Mouse (Mus musculus): ENCODE data around the gene Smim24. TPM values are rescaled to one million over a fixed set of nuclear protein-coding genes. Genes with fewer than 3 reads are reported as not detected.

Smim24 gene
- polyA plus RNA-seq, 1 experiment from 2014 or later = 1,233 TPM

DNA sequence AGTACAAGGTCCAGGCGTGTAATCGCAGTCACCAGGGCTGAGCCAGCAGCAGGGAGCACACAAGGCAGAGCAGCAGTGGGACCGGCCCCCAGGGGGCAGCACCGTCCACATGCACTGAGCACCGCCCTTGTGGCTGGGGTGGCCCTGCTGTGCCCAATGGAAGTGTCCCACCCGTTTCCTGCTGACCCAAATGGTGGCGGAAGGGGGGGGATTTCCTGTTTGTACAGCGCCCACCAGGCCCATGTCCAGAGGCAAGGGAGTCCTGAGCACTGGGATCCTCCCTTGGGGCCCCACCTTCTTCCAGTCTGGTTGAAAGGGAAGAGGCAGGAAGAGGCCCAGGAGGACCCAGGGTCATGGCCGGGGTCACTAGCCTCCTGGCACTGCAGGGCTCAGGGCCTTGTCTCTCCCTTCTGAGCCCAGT is 16.0 kb downstream of the Smim24 start:
- Histone ChIP-seq H3K27ac (ENCODE audit: low read depth, low read length) (0 out of 2 replicates have a peak overlapping the region, but pooled peaks have one; percentile 7), H3K4me3 (ENCODE audit: low read depth, low read length) (no peak overlapping the region), H3K4me2 (replicated peaks; ENCODE audit: low read depth) (peak overlapping the region; percentile 24; the same call in 1 of the 2 replicates), H3K4me1 (replicated peaks; ENCODE audit: control insufficient read depth, insufficient read depth, low read length) (peaks cover 19% of the 10 kb centered on the region), H3K36me3 (ENCODE audit: control insufficient read depth, insufficient read depth) (peaks cover 28% of the 10 kb centered on the region), H3K27me3 (replicated peaks; ENCODE audit: control insufficient read depth, insufficient read depth, low read length) (peaks cover 10% of the 10 kb centered on the region; the same call in 1 of the 2 replicates), H3K9me3 (ENCODE audit: control insufficient read depth) (no peaks in the 10 kb centered on the region), H3K9ac (ENCODE audit: low read depth, low read length) (no peak overlapping the region)
- TF ChIP-seq CTCF (IDR thresholded peaks at IDR 0.05; ENCODE audit: low read depth) = peak; percentile 98
- ATAC-seq = peak; percentile 76
- WGBS = 21% methylated on average over 9 of the region's 9 CpGs

- H3K36me3 ChIP-seq (ENCODE audit: control insufficient read depth, insufficient read depth) = peaks cover 28% of the 10 kb centered on the region
- peaks cover 22% of the 10 kb centered on the region for H3K4me1 ChIP-seq (replicated peaks; ENCODE audit: control insufficient read depth, insufficient read depth, low read length)
- no peak overlapping the region for H3K9ac ChIP-seq (ENCODE audit: low read depth, low read length)
- H3K4me3 ChIP-seq (ENCODE audit: low read depth, low read length) = no peak overlapping the region
- peaks cover 10% of the 10 kb centered on the region; the same call in 1 of the 2 replicates for H3K27me3 ChIP-seq (replicated peaks; ENCODE audit: control insufficient read depth, insufficient read depth, low read length)
- ATAC-seq = no peak
- H3K27ac ChIP-seq (ENCODE audit: low read depth, low read length) = no peak overlapping the region
- H3K4me2 ChIP-seq (replicated peaks; ENCODE audit: low read depth) = peak overlapping the region; percentile 24; the same call in 1 of the 2 replicates
- no peak for TF ChIP-seq CTCF (IDR thresholded peaks at IDR 0.05; ENCODE audit: low read depth)
- WGBS = 35% methylated on average over 8 of the region's 8 CpGs
- H3K9me3 ChIP-seq (ENCODE audit: control insufficient read depth) = no peaks in the 10 kb centered on the region
These were observed 16.5 kb downstream of the Smim24 start for GRCm38 (mm10) chr10:81409330-81409729.

GRCm38 (mm10) chr10:81410350-81410749 is 17.5 kb downstream of the Smim24 start:
- no peak for ATAC-seq
- TF ChIP-seq CTCF (IDR thresholded peaks at IDR 0.05; ENCODE audit: low read depth) = no peak
- H3K4me1 ChIP-seq (replicated peaks; ENCODE audit: control insufficient read depth, insufficient read depth, low read length) = peaks cover 29% of the 10 kb centered on the region
- H3K4me2 ChIP-seq (replicated peaks; ENCODE audit: low read depth) = no peak overlapping the region
- 50% methylated on average over 4 of the region's 4 CpGs for WGBS
- peaks cover 10% of the 10 kb centered on the region; the same call in 1 of the 2 replicates for H3K27me3 ChIP-seq (replicated peaks; ENCODE audit: control insufficient read depth, insufficient read depth, low read length)
- no peak overlapping the region; the same call in 1 of the 2 replicates for H3K27ac ChIP-seq (ENCODE audit: low read depth, low read length)
- no peak overlapping the region for H3K9ac ChIP-seq (ENCODE audit: low read depth, low read length)
- no peak overlapping the region for H3K4me3 ChIP-seq (ENCODE audit: low read depth, low read length)
- peaks cover 19% of the 10 kb centered on the region for H3K36me3 ChIP-seq (ENCODE audit: control insufficient read depth, insufficient read depth)
- no peaks in the 10 kb centered on the region for H3K9me3 ChIP-seq (ENCODE audit: control insufficient read depth)

DNA sequence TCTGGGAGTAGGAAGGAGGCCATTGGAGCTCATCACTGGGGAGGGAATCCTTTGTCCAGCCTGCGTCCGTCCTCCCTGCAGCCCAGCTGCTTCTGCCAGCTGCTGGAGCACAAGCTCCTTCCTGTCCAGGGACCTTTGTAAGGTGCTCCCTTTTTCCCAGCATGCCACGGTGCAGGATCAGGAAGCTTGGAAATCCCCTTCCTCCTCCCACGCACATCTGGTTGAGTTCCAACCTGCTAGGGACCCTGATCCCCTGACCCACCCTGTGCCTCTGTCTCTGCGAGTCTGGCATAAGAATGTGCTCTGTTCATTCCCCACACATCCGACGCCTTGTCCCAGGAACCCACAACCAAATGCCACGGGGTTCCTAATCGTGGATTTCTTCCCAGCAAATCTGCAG is 18.1 kb downstream of the Smim24 start:
- Histone ChIP-seq H3K36me3 (ENCODE audit: control insufficient read depth, insufficient read depth) (peaks cover 12% of the 10 kb centered on the region), H3K4me2 (replicated peaks; ENCODE audit: low read depth) (no peak overlapping the region)

DNA sequence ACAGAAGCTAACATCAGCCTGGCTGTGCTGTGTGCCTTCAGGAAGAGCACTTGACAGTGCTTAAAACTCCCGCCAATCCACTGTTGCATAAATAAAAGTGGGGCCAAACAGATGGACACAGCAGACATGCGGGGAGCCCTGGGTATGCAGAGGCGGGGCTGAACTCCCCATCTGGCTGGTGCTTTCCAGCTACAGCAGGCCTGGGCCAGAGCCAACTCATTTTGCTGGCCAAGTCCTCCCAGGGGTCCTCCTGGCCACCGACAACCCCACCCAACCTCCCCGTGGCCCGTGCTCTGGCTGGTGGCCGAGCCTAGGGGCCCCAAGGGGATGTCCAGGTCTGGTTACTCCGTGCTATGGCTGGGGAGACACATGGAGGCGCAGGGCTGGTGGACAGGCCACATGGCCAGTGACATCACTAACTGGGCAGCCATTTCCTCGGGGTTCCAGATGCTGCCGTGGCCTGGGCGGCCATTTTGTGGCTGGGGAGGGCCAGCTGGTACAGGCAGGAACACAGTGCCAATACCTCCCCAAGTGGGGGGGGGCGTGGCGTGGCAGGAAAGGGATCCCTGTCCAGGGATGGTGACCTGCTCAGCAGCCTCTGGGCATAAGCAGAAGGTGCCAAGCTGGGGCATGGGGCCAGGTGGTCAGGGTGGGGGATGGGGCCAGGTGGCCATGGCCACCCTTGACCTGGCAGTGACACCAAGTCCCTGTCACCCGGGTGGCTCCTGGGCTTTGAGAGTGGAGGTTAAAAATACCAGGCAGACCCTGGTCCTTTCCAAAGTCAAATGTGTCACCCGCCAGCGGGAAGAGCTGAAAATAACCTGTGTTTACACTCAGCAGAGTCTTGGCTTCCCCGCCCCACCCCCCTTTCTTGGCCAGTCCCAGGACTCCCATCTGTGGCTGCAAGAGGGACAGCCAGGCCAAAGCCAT is 18.9 kb downstream of the Smim24 start:
- H3K9ac ChIP-seq (ENCODE audit: low read depth, low read length) = no peak overlapping the region
- 50% methylated on average over 18 of the region's 18 CpGs for WGBS
- H3K27ac ChIP-seq (ENCODE audit: low read depth, low read length) = peak overlapping the region; percentile 81
- no peak for TF ChIP-seq CTCF (IDR thresholded peaks at IDR 0.05; ENCODE audit: low read depth)
- ATAC-seq = no peak; the same call in 1 of the 2 replicates
- no peak overlapping the region for H3K4me3 ChIP-seq (ENCODE audit: low read depth, low read length)
- peaks cover 29% of the 10 kb centered on the region for H3K4me1 ChIP-seq (replicated peaks; ENCODE audit: control insufficient read depth, insufficient read depth, low read length)
- peaks cover 6% of the 10 kb centered on the region; the same call in 1 of the 2 replicates for H3K36me3 ChIP-seq (ENCODE audit: control insufficient read depth, insufficient read depth)
- H3K9me3 ChIP-seq (ENCODE audit: control insufficient read depth) = no peaks in the 10 kb centered on the region
- peaks cover 5% of the 10 kb centered on the region; the same call in 1 of the 2 replicates for H3K27me3 ChIP-seq (replicated peaks; ENCODE audit: control insufficient read depth, insufficient read depth, low read length)
- peak overlapping the region; percentile 4 for H3K4me2 ChIP-seq (replicated peaks; ENCODE audit: low read depth)

More for the DNA sequence above, 18.1 kb downstream of the Smim24 start:
- Histone ChIP-seq H3K9me3 (ENCODE audit: control insufficient read depth) (no peaks in the 10 kb centered on the region), H3K4me3 (ENCODE audit: low read depth, low read length) (no peak overlapping the region), H3K27ac (ENCODE audit: low read depth, low read length) (peak overlapping the region; percentile 46; the same call in 1 of the 2 replicates), H3K4me1 (replicated peaks; ENCODE audit: control insufficient read depth, insufficient read depth, low read length) (peaks cover 29% of the 10 kb centered on the region), H3K27me3 (replicated peaks; ENCODE audit: control insufficient read depth, insufficient read depth, low read length) (peaks cover 9% of the 10 kb centered on the region; the same call in 1 of the 2 replicates), H3K9ac (ENCODE audit: low read depth, low read length) (no peak overlapping the region)
- no peak for ATAC-seq
- WGBS = 63% methylated on average over 9 of the region's 9 CpGs
- TF ChIP-seq CTCF (IDR thresholded peaks at IDR 0.05; ENCODE audit: low read depth) = no peak

- H3K4me3 ChIP-seq (ENCODE audit: low read depth, low read length) = no peak overlapping the region
- 70% methylated on average over 16 of the region's 16 CpGs for WGBS
- no peak for ATAC-seq
- peak overlapping the region; percentile 4; the same call in 1 of the 2 replicates for H3K4me2 ChIP-seq (replicated peaks; ENCODE audit: low read depth)
- no peak overlapping the region for H3K9ac ChIP-seq (ENCODE audit: low read depth, low read length)
- peak overlapping the region; percentile 81 for H3K27ac ChIP-seq (ENCODE audit: low read depth, low read length)
- H3K9me3 ChIP-seq (ENCODE audit: control insufficient read depth) = no peaks in the 10 kb centered on the region
- H3K27me3 ChIP-seq (replicated peaks; ENCODE audit: control insufficient read depth, insufficient read depth, low read length) = no peaks in the 10 kb centered on the region
- H3K4me1 ChIP-seq (replicated peaks; ENCODE audit: control insufficient read depth, insufficient read depth, low read length) = peaks cover 29% of the 10 kb centered on the region
- peaks cover 6% of the 10 kb centered on the region; the same call in 1 of the 2 replicates for H3K36me3 ChIP-seq (ENCODE audit: control insufficient read depth, insufficient read depth)
- TF ChIP-seq CTCF (IDR thresholded peaks at IDR 0.05; ENCODE audit: low read depth) = no peak
These were observed 19.9 kb downstream of the Smim24 start for GRCm38 (mm10) chr10:81412586-81413309.

All from intestine, postnatal 0 days (tissue).